Mouse (Mus musculus): ENCODE results near the gene Wfdc21. TPM values are rescaled to one million over a fixed set of nuclear protein-coding genes. Genes with fewer than 3 reads are reported as not detected.

The Wfdc21 gene
- polyA plus RNA-seq (2015; fragmentation: Nextera tagmentation; extraction: Ambion mirVana) = not detected in 2 replicates

- no peaks in the 10 kb centered on the region for H3K36me3 ChIP-seq
- no peaks in the 10 kb centered on the region for H3K9me3 ChIP-seq
- WGBS = 65% methylated on average over 5 of the region's 5 CpGs
- no peaks in the 10 kb centered on the region for H3K4me1 ChIP-seq
- H3K27ac ChIP-seq (replicated peaks) = no peak within 1 kb of the TSS
- H3K4me3 ChIP-seq = no peak within 1 kb of the TSS
- no peak within 1 kb of the TSS for H3K4me2 ChIP-seq
- H3K27me3 ChIP-seq (replicated peaks) = peaks cover 87% of the 10 kb centered on the region
- H3K9ac ChIP-seq = no peak within 1 kb of the TSS
- ATAC-seq (ENCODE audit: extremely low read depth, insufficient number of reproducible peaks, low FRiP score, low TSS enrichment) = no peak
These were observed at the start of gene Wfdc21 for GRCm38 (mm10) chr11:83746681-83747080. TSS of gene Wfdc21 (plus strand) at chr11:83746940.

GRCm38 (mm10) chr11:83703705-83704104 is 43.0 kb upstream of the Wfdc21 start, which contains the start of gene Wfdc17:
TSS of gene Wfdc17 (plus strand) at chr11:83703991.
- Histone ChIP-seq H3K4me1 (no peaks in the 10 kb centered on the region), H3K36me3 (no peaks in the 10 kb centered on the region)
- 48% methylated on average over 1 of the region's 1 CpGs for WGBS

DNA sequence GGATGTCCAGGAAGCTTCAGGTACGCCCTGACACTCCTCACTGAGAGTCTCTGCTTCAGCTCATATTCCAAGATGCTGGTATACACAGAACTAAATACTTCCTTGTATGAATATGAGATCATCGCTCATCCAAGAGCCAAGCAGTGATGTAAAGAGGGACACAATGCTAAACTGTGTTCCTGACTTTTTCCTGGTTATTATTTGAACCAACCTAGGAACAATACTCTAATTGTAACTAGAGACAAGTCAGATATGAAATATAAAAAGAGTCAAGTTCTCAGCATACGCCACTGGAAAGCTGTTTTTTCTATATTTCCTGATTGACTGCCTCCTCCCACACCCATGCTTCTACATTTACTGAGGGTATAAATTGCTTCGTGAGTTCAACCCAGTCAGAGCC is 38.0 kb upstream of the Wfdc21 start, which contains the start of gene Wfdc18:
Wfdc18 (plus strand) TSS at position 301 of the 400 bp plus-strand sequence.
- no peak for ATAC-seq (ENCODE audit: extremely low read depth, insufficient number of reproducible peaks, low FRiP score, low TSS enrichment)
- H3K4me1 ChIP-seq = no peaks in the 10 kb centered on the region
- H3K36me3 ChIP-seq = no peaks in the 10 kb centered on the region
- H3K4me3 ChIP-seq = no peak within 1 kb of the TSS
- H3K27me3 ChIP-seq (replicated peaks) = peaks cover 5% of the 10 kb centered on the region
- WGBS = 70% methylated on average over 4 of the region's 4 CpGs
- H3K9ac ChIP-seq = no peak within 1 kb of the TSS
- H3K4me2 ChIP-seq = no peak within 1 kb of the TSS
- H3K27ac ChIP-seq (replicated peaks) = no peak within 1 kb of the TSS
- no peaks in the 10 kb centered on the region for H3K9me3 ChIP-seq

More at GRCm38 (mm10) chr11:83703705-83704104, 43.0 kb upstream of the Wfdc21 start, which contains the start of gene Wfdc17:
- Histone ChIP-seq H3K4me3 (no peak within 1 kb of the TSS), H3K9me3 (no peaks in the 10 kb centered on the region), H3K4me2 (no peak within 1 kb of the TSS), H3K27ac (replicated peaks) (no peak within 1 kb of the TSS), H3K9ac (no peak within 1 kb of the TSS), H3K27me3 (replicated peaks) (peaks cover 12% of the 10 kb centered on the region; the same call in 1 of the 2 replicates)
- no peak for ATAC-seq (ENCODE audit: extremely low read depth, insufficient number of reproducible peaks, low FRiP score, low TSS enrichment)

DNA sequence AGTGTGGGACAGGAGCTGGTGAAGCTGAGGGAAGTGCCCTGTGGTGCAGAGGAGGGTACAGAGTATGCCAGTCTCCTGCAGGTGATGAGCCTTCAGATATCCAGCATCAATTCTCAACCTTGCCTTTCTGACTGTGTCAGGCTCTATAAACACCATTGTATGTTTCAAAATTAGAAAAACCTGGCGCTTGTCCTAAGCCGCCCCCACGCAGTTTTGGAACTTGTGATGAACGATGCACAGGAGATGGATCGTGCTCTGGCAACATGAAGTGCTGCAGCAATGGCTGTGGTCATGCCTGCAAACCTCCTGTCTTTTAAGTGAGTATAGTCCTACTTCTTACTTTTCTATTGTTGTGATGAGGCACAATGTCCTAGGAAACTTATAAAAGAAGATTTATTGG is 37.1 kb upstream of the Wfdc21 start:
- 78% methylated on average over 5 of the region's 5 CpGs for WGBS
- no peak for ATAC-seq (ENCODE audit: extremely low read depth, insufficient number of reproducible peaks, low FRiP score, low TSS enrichment)

DNA sequence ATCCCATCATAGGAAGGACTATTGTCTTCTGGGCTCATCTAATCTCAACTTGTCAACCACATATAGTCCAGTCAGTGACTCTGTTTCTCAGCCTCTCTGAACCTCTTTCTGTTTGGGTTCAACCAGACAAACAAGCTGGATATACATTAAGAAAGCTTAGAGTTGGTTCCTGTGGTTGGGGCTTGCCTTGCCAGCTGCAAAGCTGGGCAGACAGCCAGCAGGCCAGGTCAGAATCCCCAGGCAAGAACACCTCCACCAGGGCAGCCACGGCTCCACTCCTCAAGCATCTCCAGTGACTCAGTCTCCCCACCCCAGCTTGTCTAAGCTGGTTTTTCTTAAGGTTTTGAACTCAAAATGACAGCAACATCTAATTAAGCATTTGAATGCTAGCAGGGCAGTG is 34.1 kb upstream of the Wfdc21 start:
- Histone ChIP-seq H3K4me2 (no peak overlapping the region), H3K9me3 (no peaks in the 10 kb centered on the region), H3K4me3 (no peak overlapping the region), H3K27ac (replicated peaks) (no peak overlapping the region), H3K4me1 (no peaks in the 10 kb centered on the region), H3K9ac (no peak overlapping the region), H3K27me3 (replicated peaks) (no peaks in the 10 kb centered on the region; the same call in none of the 2 replicates), H3K36me3 (no peaks in the 10 kb centered on the region)
- WGBS = 71% methylated on average over 1 of the region's 1 CpGs
- no peak for ATAC-seq (ENCODE audit: extremely low read depth, insufficient number of reproducible peaks, low FRiP score, low TSS enrichment)

More for the DNA sequence above, 37.1 kb upstream of the Wfdc21 start:
- Histone ChIP-seq H3K27ac (replicated peaks) (no peak overlapping the region), H3K4me2 (no peak overlapping the region), H3K4me3 (no peak overlapping the region), H3K36me3 (no peaks in the 10 kb centered on the region), H3K9ac (no peak overlapping the region), H3K27me3 (replicated peaks) (peaks cover 5% of the 10 kb centered on the region), H3K9me3 (no peaks in the 10 kb centered on the region), H3K4me1 (no peaks in the 10 kb centered on the region)

GRCm38 (mm10) chr11:83713925-83714324 is 32.8 kb upstream of the Wfdc21 start:
- Histone ChIP-seq H3K27ac (replicated peaks) (no peak overlapping the region), H3K4me2 (no peak overlapping the region), H3K9me3 (no peaks in the 10 kb centered on the region), H3K9ac (no peak overlapping the region), H3K4me1 (no peaks in the 10 kb centered on the region), H3K4me3 (no peak overlapping the region), H3K36me3 (no peaks in the 10 kb centered on the region), H3K27me3 (replicated peaks) (no peaks in the 10 kb centered on the region; the same call in 1 of the 2 replicates)
- no peak for ATAC-seq (ENCODE audit: extremely low read depth, insufficient number of reproducible peaks, low FRiP score, low TSS enrichment)
- WGBS = 84% methylated on average over 2 of the region's 2 CpGs

DNA sequence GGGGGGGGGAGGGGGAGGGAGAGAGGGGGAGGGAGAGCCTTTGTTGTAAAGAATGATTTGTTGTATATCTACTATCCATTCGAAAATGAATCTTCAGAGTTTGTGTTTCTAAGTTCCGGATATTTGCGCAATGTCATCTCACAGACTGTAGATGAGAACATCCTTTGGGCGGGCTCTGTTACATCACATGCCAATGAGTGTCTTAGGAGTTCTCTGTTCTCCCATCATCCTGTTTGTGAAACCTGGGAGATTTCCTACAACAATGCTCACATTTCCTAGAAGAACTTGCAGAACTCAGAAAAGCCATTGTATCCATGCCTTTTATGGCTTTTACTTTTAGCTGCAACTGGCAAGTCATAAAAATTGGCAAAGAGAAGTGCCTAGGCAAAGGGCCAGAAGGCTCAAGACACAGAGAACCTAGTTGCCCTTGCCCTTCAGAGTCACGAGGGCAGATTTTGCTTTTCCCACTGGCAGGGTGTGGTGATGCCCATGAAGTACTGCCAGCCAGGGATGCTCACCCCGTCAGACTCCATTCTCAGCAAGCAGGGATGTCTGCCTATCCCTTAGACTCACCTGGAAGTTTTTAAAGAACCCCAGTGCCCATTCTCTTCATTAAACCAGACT is 29.6 kb upstream of the Wfdc21 start:
- H3K27me3 ChIP-seq (replicated peaks) = no peaks in the 10 kb centered on the region

DNA sequence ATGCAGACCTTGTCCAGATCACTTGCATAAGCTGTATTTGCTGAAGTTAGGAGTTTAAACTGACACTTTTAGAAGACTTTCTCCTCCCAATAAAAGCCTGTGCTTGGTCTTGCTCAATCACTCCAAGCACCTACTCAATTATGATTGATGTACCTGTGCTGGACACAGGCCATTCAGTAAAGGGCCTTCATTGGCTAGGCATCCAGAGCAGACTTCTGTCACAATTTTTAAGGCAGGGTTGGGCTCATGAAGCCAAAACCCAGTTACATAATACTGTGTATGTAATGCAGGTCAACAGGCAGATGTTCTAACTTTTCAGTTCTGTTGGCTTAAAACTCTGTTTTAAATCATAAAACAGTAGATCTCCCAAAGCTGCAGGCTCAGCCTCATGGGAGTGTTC is 26.0 kb upstream of the Wfdc21 start:
- no peak overlapping the region for H3K27ac ChIP-seq (replicated peaks)
- H3K4me3 ChIP-seq = no peak overlapping the region
- no peaks in the 10 kb centered on the region for H3K36me3 ChIP-seq
- no peak overlapping the region for H3K9ac ChIP-seq
- ATAC-seq (ENCODE audit: extremely low read depth, insufficient number of reproducible peaks, low FRiP score, low TSS enrichment) = no peak
- H3K4me1 ChIP-seq = no peaks in the 10 kb centered on the region
- H3K9me3 ChIP-seq = no peaks in the 10 kb centered on the region
- no peak overlapping the region for H3K4me2 ChIP-seq
- H3K27me3 ChIP-seq (replicated peaks) = no peaks in the 10 kb centered on the region

More for the DNA sequence above, 29.6 kb upstream of the Wfdc21 start:
- Histone ChIP-seq H3K9me3 (no peaks in the 10 kb centered on the region), H3K4me3 (no peak overlapping the region), H3K27ac (replicated peaks) (no peak overlapping the region), H3K36me3 (no peaks in the 10 kb centered on the region), H3K9ac (no peak overlapping the region), H3K4me2 (no peak overlapping the region), H3K4me1 (no peaks in the 10 kb centered on the region)
- WGBS = 79% methylated on average over 6 of the region's 6 CpGs
- no peak for ATAC-seq (ENCODE audit: extremely low read depth, insufficient number of reproducible peaks, low FRiP score, low TSS enrichment)

GRCm38 (mm10) chr11:83728757-83729432 is 17.8 kb upstream of the Wfdc21 start:
- H3K4me2 ChIP-seq = no peak overlapping the region
- no peak overlapping the region for H3K9ac ChIP-seq
- H3K36me3 ChIP-seq = no peaks in the 10 kb centered on the region
- ATAC-seq (ENCODE audit: extremely low read depth, insufficient number of reproducible peaks, low FRiP score, low TSS enrichment) = no peak
- no peaks in the 10 kb centered on the region for H3K27me3 ChIP-seq (replicated peaks)
- WGBS = 41% methylated on average over 3 of the region's 3 CpGs
- H3K4me1 ChIP-seq = no peaks in the 10 kb centered on the region
- H3K4me3 ChIP-seq = no peak overlapping the region
- no peak overlapping the region for H3K27ac ChIP-seq (replicated peaks)
- 0 out of 2 replicates have a peak, but pooled peaks cover 2% of the 10 kb centered on the region for H3K9me3 ChIP-seq

DNA sequence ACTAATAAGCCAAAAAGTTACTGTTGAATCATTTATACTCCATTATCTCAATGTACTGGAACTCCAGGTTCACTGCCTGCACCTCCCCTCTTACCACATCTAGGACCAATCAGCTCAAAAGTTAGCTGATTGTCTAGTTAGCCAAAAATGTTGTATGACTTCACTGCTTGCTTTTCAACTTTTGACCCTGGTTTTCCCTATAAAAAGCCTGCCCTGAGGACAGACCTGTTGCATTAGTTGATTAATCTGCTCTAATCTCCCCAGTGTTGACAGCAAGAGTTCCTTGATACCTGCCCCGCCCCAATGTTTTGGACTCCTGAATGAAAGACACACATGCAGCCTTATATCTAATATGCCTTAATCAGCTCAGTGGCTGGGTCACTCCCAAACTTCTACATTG is 15.6 kb upstream of the Wfdc21 start:
- Histone ChIP-seq H3K9ac (no peak overlapping the region), H3K9me3 (0 out of 2 replicates have a peak, but pooled peaks cover 5% of the 10 kb centered on the region), H3K4me1 (no peaks in the 10 kb centered on the region), H3K27ac (replicated peaks) (no peak overlapping the region), H3K4me2 (no peak overlapping the region), H3K27me3 (replicated peaks) (0 out of 2 replicates have a peak, but pooled peaks cover 1% of the 10 kb centered on the region), H3K36me3 (no peaks in the 10 kb centered on the region), H3K4me3 (no peak overlapping the region)
- ATAC-seq (ENCODE audit: extremely low read depth, insufficient number of reproducible peaks, low FRiP score, low TSS enrichment) = no peak
- WGBS = 57% methylated on average over 1 of the region's 1 CpGs

DNA sequence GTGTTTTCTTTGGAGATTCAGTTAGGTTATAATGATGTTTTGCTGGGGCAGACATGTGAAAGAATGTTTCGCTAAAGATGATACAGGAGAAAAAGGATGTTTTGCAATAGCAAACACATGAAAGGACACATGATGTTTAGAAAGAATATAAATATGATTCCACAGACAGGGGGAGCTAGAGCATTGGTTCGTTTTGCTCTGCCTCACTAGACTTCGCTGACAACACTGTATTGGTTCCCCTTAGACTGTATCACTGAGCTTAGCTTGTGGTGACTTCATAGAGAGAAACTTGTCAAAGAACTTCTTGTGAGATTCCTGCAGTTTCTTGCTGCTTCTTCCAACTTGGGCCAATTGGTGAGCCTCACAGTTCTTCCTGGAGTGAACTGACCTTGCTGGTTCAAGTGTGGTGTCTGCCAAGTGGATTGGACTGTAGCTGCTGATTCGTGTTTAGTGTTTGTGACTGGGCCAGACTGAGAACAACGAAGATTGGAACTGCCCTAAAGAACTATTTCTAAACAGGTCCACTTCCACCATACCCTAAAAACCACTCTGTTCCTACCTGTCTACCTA is 13.6 kb upstream of the Wfdc21 start:
- H3K9ac ChIP-seq = no peak overlapping the region
- no peaks in the 10 kb centered on the region for H3K36me3 ChIP-seq
- no peaks in the 10 kb centered on the region for H3K4me1 ChIP-seq
- peaks cover 5% of the 10 kb centered on the region; the same call in 1 of the 2 replicates for H3K27me3 ChIP-seq (replicated peaks)
- no peak overlapping the region for H3K27ac ChIP-seq (replicated peaks)
- no peak overlapping the region for H3K4me3 ChIP-seq
- ATAC-seq (ENCODE audit: extremely low read depth, insufficient number of reproducible peaks, low FRiP score, low TSS enrichment) = no peak
- H3K4me2 ChIP-seq = no peak overlapping the region
- 69% methylated on average over 5 of the region's 5 CpGs for WGBS
- H3K9me3 ChIP-seq = 0 out of 2 replicates have a peak, but pooled peaks cover 5% of the 10 kb centered on the region
